Mouse (Mus musculus) myocyte (in vitro differentiated cells): ENCODE results near the gene 6030408B16Rik.

ENCODE experiments used
- CEBPB ChIP-seq: IDR thresholded peaks from 2 replicates; pipeline ENCODE4 v1.6.1; 2011; ENCODE audit warnings: mild to moderate bottlenecking, moderate library complexity; ENCODE audit not compliant: poor library complexity, insufficient read depth, severe bottlenecking
- E2F4 ChIP-seq: IDR thresholded peaks from one replicate; pipeline ENCODE4 v1.6.1; 2011; ENCODE audit warnings: mild to moderate bottlenecking, control low read depth, moderate library complexity; ENCODE audit not compliant: insufficient read depth
- MAX ChIP-seq: IDR thresholded peaks from one replicate; pipeline ENCODE4 v1.6.1; 2011; ENCODE audit warnings: low read depth, mild to moderate bottlenecking, control low read depth
- MYOD1 ChIP-seq, 3 experiments: IDR thresholded peaks; one replicate each; pipeline ENCODE4 v1.6.1; 2011; ENCODE audit warnings: control low read depth in 2 of 3, low read depth in 2 of 3, mild to moderate bottlenecking in 2 of 3, moderate library complexity in 1 of 3; ENCODE audit not compliant: insufficient read length in 2 of 3, control insufficient read depth in 1 of 3
- MYOG ChIP-seq, 3 experiments: IDR thresholded peaks; one replicate each; pipeline ENCODE4 v1.6.1; 2011; ENCODE audit warnings: control low read depth in 2 of 3, low read depth in 2 of 3, mild to moderate bottlenecking in 2 of 3; ENCODE audit not compliant: insufficient read length in 2 of 3, control insufficient read depth in 1 of 3, insufficient read depth in 1 of 3
- POLR2A ChIP-seq: IDR thresholded peaks from one replicate; pipeline ENCODE4 v1.6.1; 2011; ENCODE audit warnings: low read depth, mild to moderate bottlenecking, control low read depth, moderate library complexity; ENCODE audit not compliant: insufficient read length
- POLR2AphosphoS2 ChIP-seq: IDR thresholded peaks from one replicate; pipeline ENCODE4 v1.6.1; 2011; ENCODE audit warnings: low read depth, control low read depth; ENCODE audit not compliant: insufficient read length
- REST ChIP-seq: IDR thresholded peaks from one replicate; pipeline ENCODE4 v1.6.1; 2011; ENCODE audit warnings: mild to moderate bottlenecking, control low read depth, moderate library complexity; ENCODE audit not compliant: insufficient read depth, insufficient read length
- SRF ChIP-seq: IDR thresholded peaks from one replicate; pipeline ENCODE4 v1.6.1; 2011; ENCODE audit warnings: low read depth; ENCODE audit not compliant: control insufficient read depth, insufficient read length
- TCF12 ChIP-seq: IDR thresholded peaks from one replicate; pipeline ENCODE4 v1.6.1; 2011; ENCODE audit warnings: mild to moderate bottlenecking, control low read depth; ENCODE audit not compliant: poor library complexity, insufficient read depth, severe bottlenecking
- TCF3 ChIP-seq: IDR thresholded peaks from one replicate; pipeline ENCODE4 v1.6.1; 2011; ENCODE audit warnings: low read depth, control low read depth; ENCODE audit not compliant: insufficient read length
- USF1 ChIP-seq: IDR thresholded peaks from one replicate; pipeline ENCODE4 v1.6.1; 2011; ENCODE audit warnings: low read depth, mild to moderate bottlenecking, control low read depth, moderate library complexity

GRCm38 (mm10) chr15:101267053-101268032, 25.7 kb upstream of the 6030408B16Rik start:
- TF ChIP-seq POLR2A (no peak), MAX (no peak), TCF3 (no peak), REST (no peak), SRF (no peak), TCF12 (no peak), USF1 (no peak), E2F4 (no peak), POLR2AphosphoS2 (no peak), MYOG (IDR thresholded peaks at IDR 0.05; ENCODE audit: control insufficient read depth in 1 of 3, insufficient read depth in 1 of 3, insufficient read length in 2 of 3, low read depth in 2 of 3) (no peak), MYOD1 (IDR thresholded peaks at IDR 0.05; ENCODE audit: control insufficient read depth in 1 of 3, insufficient read length in 2 of 3, low read depth in 2 of 3) (peak in 1 of 3 experiments; percentile 28), CEBPB (no peak)
